Mouse (Mus musculus): Measurements from ENCODE around the gene Ets1. TPM values are rescaled to one million over a fixed set of nuclear protein-coding genes. Genes with fewer than 3 reads are reported as not detected.

Gene Ets1
- total RNA-seq, 2 experiments from 2014 or later: 22.2 to 24.6 TPM

DNA sequence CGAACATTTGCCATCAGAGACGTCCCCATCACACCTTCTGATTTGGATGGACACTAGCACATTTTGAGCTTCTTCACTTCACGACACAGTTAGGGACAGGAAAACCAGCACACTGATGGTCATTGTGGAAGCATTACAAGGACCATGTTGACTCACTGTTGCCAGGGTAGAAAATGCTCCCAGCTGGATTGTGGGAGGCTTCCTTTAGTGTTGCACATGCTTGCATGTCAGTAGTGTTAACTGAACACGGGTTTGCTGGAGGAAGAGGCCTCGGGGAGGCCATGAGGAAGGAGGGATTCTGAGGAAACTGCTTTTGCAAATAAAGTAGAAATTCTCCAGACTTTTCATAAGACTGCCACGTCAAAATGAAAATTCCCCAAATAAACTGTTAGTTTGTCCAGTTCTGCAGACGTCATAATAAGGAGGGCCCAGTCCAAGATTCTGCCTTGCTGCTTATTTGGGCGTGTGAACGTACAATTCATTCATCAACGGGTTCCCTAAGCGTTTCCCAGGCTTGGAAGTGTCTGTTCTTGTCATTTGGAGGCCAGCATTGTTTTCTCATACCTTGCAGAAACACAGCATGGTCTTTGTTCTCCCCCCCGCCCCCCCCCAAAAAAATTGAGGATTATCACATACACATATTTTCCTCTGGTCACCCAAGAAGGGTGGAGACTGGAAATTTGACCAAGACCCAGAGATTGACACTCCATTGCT lies 58.2 kb downstream of the Ets1 start:
- no peak for DNase-seq (ENCODE audit: low spot score in 2 of 2)

DNA sequence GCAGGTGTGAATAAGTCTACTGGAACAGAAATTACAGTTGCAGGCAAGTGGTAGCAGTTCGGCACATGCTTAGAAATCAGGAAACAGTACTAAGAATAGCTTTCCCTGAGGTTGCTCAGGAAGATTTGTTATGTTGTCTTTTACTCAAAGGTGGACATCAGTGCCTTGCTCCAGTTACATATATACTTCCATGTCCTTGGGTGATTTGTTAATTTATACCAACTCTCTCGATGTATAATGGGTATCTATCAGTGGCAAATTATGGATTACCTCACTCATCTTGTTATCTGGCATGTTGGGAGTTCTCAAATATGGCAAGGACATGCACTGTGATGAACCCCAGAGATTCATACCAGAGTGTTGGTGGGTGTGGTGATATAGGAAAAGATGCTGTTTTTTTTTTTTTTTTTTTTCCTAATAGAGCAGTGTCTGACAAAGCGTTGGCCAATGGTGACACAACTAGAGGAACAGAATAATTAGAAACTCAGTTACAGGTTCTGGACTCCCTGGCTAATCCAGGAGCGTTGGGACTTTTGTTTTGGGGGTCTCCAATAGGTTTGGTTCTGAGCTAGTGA lies 59.0 kb downstream of the Ets1 start:
- no peak for DNase-seq (ENCODE audit: low spot score in 2 of 2)

DNA sequence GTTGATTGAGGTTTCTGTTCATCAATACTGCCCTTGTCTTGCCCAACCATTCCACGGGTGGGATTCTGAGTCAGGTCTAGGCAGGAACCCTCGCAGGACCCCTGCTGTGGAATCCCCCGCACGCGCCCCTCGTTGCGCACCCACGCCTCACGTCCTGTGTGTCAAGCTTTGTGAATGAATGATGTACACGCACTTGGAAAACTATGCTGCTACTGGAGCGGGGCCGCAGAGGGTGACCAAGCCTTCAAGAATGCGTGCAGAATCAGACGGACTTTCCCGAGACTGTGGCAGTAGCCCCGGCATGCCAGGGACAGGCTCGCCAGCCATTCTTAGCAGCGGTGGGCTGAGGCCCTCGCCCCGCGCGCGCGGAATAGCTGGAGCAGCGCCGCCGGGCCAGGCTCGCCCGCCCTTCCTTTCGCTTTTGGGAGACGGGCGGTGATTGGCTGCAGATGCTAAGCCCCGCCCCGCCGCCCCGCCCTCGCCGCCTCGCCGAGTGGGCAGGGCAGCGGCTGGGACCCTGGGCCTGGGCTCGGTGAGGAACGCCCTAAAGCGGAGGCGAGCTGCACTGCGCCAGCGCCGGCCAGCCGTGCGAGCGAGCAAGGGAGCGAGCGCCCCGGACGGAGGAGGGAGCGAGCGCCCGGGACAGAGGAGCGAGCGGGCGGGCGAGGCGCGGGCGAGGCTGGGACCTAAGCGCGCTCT lies 59.6 kb downstream of the Ets1 start:
- peak; percentile 98 for DNase-seq (ENCODE audit: low spot score in 2 of 2)

DNA sequence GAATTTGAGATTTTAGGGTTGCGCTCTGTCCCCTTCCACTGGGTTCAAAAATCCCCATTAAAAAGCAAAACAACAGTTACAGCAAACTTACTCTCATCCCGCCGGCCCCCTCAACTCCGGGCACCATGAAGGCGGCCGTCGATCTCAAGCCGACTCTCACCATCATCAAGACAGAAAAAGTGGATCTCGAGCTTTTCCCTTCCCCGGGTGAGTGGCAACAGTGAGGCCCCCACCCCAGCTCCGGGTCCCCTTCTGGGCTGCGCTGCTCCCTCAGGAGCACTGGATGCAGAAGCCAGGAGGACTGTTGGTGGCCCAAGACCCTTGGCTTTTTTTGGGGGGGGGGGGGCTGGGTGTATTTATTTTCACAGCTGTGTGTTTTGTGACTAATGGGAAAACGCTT lies 60.2 kb downstream of the Ets1 start:
- DNase-seq (ENCODE audit: low spot score in 2 of 2): no peak

DNA sequence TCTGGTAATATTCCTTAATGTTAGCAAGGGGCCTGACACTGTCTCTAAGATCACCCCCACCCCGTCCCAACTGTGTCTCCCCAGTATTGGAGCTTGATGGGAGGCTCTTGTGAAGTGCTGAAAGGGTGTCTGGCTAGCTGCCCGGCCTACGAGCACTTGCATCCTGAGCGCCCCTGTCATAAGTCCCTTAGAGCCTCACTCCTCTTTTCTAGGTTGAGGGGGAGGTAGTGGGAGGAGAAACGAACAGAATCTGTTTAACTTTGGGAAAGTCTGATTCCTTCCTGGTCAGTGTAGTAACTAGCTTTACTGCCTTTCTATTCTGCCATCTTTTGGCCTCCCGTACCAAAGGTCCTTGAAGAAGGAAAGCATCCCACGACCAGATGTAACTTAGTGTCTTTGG lies 60.7 kb downstream of the Ets1 start:
- peak; percentile 28 to 46 for DNase-seq (ENCODE audit: low spot score in 2 of 2)

DNA sequence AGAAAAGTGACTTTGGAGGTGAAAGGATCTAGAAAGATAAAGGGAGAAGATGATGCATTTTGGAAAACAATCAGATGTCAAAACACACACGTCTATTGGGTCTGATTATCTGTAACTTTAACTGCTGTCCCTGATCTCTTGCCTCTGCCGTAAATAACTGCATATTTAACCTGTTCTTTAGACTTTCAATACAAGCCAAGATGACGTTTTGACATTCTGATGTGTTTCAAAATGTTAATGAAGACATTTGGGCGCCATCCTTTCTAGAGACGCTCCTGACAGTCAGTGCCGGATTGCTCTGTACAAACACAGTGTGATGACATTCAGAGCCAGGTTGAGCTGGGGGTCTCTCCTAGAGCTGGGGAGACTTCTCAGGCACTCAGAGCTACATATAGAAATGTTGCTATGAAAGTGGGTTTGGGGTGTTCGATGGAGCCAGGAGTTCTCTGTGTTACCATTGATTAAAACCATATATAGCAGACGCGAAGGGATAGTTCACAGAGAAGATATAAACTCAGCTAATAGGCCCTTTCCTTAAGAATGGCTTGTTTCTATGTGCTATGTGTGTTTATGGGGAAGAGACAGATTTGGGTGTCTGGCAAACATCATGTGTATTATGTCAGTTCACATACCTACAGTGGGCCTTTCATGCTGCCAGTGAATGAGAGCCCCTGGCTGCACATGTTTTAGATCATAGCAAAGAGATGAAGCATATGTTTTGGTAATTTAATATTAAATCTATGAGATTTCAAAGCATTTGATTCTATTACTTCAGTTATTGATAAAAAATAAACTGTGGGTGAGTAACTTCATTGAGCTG lies 61.5 kb downstream of the Ets1 start:
- no peak for DNase-seq (ENCODE audit: low spot score in 2 of 2)

DNA sequence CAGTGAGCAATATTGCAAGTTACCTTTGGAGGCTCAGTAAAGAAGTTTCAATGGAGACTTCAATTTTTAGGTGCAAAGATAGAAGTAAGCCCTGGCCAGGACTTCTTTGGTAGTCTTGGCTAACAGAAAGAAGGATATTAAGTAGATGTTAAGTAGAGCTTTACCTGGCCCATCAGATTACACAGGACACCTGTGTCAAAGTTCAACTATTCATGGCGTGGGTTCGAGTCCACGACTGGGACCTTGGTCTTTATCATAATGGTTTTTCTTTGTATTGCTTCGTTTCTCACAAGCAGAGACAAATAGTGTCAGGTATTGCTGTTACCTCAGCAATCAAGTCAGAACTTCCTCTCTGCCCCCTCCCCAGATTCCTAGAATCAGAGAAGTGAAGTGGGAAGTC lies 62.7 kb downstream of the Ets1 start:
- no peak for DNase-seq (ENCODE audit: low spot score in 2 of 2)

DNA sequence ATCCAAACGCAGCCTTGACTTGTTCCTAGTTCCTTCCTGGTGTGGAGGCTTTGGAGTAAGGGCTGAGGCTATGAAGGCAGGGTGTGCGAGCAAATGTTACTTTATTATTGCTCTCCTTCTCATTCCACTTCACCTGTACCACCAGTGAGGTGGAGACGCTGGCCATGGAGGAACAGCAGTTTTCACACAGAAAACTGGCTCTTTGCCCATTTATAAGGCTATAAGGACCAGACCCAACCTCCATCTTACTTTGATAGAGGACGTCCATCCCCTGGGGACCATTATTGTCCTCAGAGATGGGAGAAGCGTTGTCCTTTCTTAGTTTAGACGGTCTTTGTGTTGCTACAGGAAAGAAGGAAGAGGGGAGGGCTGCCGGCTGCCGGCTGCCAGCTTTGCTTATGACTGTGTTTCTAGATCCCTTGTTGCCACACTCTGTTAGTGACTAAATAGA lies 63.4 kb downstream of the Ets1 start:
- DNase-seq (ENCODE audit: low spot score in 2 of 2): no peak

DNA sequence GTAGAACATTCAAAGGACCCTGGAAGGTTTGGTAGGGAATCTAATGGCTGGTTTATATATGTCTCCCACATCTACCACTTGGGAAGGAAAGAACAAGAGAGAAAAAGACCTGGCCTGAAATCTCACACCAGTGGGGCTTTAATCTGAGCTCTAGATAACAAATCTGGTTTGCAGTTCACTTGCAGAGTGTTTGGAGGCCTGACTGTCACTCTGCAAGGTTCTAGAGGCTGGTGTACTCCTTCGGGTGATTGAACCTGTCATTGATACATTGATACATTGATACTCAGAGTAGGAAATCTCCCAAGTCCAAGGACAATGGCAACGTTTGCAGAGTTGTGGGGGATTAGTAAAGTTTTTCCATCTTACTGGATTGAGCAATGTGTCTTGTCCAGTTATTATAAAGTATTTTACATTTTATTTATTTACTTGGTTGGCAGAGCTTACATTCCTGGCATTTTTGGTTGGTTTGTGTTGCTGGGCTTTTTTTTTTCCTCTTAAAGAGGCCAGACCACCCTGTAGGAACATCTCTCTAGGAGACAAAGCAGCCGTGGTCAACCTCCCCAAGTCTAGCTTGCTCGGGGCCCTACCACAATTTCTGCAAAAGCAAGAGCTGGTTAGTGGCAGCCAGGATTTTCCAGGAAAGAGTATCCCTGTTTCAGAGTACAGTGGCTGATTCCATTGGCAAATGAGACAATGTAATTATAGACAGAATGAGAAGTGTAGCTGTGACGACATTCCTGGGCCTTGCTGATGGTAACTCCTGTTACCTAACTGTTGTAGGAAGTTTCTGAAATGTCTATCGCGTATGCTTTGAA lies 64.3 kb downstream of the Ets1 start:
- DNase-seq (ENCODE audit: low spot score in 2 of 2): no peak

DNA sequence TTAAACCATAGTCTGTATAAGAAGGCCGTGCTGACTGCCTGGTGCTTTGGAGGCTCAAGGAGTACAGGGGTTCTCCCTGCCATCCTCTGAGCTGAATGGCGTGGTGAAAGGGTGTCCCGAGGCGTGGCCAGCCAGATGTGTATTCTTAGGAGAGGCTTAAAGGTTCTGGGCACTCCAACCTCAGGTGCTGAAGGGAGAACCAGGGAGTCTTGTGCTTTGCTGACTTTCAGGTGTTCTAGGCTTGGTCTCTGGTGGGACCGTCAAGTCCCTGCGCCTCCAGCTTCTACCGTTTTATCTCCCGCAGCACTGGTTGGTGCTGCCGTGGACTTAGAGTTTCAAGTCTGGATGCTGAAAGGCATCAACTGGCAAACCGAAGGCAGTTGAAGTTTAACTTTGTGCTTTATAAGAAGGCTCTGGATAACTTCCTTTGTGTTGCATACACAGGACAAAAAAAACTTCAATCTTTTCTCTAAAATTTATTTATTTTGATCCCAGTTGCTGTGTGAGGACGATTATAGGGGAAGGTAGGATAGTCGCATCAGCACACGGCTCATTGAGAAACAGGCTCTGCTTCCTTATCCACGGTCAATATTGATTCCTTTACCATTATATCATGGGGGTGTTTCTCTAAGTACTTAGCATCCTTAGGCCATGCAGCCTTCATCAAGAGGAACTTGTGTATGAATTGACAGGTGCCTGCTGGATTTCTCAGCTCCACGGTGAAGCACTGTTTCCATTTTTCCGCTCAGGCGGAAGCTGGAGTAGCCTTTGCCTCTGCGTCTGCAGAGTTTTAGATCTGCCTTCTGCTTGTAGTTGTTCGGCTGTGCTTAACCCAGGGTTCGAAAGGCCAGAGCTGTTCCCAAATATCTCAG lies 65.3 kb downstream of the Ets1 start:
- no peak for DNase-seq (ENCODE audit: low spot score in 2 of 2)

DNA sequence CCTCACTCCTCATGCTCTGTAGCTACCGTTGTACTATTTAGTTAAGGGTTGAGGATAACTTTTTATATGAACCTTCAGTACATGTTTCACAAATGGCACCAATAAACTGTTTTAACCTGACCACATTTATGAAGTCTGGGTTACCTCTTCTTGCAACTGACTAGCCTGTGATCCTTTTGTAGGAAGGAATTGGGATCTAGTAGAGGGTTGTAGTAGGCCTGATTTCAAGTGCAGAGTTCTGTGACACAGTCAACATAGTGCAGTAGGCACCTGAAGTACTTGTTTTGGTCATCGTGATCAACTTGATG lies 65.9 kb downstream of the Ets1 start:
- no peak for DNase-seq (ENCODE audit: low spot score in 2 of 2)

DNA sequence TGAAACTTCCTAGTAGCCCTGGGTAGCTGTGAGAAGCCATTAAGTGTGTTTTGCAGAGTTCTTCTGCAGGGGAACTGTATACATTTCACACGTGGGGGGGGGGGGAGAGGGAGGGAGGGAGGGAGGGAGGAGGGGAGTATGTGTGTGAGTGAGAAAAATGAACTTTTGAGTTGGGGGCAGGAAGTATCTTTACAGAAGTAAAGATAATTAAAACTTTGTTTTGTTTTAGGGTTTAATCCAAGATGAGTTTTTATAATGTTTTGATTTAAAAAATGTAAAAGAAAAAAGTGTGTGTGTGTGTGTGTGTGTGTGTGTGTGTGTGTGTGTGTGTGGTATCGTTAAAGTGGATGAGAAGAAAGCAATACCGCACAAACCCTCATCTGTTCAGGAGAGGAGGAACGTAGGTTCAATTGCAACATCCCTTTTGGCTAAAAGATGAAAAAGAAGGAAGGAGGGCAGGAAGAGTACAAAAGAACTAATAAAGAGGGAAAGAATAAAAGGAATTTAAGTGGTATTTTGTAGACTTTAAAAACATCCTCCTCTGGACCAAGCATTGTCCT lies 66.9 kb downstream of the Ets1 start:
- DNase-seq (ENCODE audit: low spot score in 2 of 2): no peak

DNA sequence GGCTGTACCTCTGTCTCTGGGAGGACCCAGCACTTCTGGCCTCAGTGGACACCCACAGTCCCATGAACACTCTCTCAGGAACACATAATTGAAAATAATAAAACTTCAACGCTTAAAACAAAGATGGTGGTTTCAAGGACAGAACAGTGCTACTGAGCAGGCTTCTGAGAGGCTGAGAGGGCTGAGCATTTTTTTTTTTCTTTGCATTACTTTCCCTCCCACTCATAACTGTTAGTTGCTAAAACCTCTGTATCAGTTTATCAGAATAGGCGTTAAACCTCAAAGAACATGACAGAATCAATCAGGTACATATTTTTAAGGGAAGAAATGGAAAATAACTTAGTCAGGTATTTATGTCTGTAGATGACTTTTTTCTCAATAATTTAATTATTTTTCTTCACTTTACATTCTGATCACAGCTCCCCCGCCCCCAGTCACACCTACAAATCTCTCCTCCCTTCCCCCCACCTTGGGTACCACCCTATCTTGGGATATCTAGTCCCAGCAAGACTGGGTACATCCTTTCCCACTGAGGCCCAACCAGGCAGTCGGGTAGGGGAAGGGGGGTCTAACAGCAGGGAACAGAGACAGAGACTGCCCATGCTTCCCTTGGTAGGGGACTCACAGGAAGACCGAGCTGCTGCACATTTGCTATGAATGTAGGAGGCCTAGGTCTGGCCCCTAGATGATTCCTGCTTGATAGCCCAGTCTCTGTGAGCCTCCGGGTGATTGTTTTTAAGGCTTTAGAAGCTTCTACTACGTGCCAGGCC lies 68.1 kb downstream of the Ets1 start:
- no peak for DNase-seq (ENCODE audit: low spot score in 2 of 2)

DNA sequence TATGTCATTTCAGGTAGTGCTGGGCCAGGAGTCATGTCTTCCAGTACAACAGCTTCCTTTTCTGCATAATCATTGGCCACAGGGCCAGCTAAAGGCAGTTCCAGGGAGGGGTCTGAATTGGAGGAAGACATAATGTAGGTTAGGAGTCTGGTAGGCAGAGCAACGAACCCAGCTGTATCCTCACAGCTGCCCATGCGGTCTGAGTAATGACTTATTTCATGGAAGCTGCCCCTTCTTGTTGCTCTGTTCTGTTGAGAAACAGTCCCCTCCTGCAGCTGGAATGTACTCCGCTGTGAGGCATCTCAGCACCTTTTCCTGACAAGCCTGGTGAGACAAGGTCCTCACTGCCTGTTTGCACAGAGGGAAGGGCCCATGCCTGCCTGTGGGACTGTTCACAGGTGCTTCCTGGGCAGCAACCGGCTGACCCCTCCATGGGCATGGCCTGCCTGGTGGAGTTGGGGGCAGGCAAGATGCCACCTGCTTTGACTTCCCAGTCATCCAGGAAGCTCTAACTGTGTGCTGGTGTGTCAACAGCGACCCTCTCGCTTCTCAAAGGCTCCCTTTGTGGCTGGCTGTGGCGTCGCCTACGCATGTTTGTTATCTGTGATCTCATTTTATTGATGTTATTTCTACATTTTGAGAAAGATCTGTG lies 69.9 kb downstream of the Ets1 start:
- no peak for DNase-seq (ENCODE audit: low spot score in 2 of 2)

DNA sequence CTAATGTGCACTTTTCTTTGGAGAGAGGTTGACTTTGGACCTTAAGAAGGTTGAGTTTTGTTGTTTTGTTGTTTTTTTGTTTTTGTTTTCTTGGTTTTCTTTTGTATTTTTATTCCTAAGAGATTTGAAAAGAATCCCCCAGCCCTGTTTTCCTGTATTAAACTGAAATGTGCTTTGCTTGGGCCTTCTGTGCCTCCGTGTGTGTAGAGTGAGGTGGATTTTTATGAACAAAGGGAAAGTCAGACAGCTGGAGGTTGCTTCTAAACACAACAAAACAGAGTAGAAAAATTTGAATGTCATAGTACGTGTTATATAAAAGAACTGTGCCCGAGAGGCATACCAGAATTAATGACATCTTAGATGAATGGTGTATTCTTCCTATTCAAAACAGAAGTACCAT lies 71.4 kb downstream of the Ets1 start:
- no peak for DNase-seq (ENCODE audit: low spot score in 2 of 2)

DNA sequence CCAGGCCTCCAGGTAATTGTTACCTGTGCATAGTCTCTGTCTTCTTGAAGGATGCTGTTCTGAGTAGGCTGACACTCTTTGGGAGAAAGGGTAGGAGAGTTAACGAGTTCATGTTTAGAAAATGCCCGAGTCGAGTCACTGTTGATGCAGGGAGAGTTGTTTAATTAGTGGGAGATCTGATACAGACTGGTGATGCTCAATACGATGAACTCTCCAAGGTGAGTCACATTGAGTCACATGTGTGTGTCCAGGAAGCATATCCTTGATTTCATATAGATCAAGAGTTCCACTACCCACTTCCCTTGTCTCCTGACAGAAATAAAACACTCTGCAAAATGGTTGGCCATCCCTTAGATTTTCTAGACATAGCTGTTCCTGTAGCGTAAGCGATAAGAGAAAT lies 72.5 kb downstream of the Ets1 start:
- no peak for DNase-seq (ENCODE audit: low spot score in 2 of 2)

DNA sequence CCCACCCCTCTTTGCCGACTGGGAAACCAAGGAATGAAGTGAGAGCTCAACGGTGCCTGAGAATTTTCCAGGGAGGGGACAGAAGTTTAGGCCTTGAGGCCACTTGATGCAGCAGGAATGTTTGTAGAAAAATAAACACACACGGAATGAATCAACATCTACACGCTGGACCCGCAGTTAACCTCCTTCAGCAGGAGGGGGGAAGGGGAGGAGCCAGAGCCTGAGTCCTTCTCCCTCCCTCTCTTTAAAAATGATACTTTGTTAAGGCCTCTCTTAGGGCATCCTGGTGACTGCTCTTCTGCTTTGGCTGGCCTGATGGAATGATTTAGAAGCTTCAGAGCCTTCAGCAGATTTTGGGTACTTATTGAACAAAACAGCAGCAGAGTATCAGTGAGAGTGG lies 73.3 kb downstream of the Ets1 start:
- no peak for DNase-seq (ENCODE audit: low spot score in 2 of 2)
